Mouse (Mus musculus) embryonic fibroblast, embryonic 13.5 days (primary cell): ENCODE measurements around the gene Tmem247.

Experiments
- CTCF ChIP-seq: IDR thresholded peaks from 2 replicates; pipeline ENCODE4 v1.5.1; 2011; ENCODE audit warnings: mild to moderate bottlenecking, control low read depth, low read length, moderate library complexity, borderline replicate concordance; ENCODE audit not compliant: insufficient read depth
- POLR2A ChIP-seq: IDR thresholded peaks from 2 replicates; pipeline ENCODE4 v1.6.1; 2011; ENCODE audit warnings: low read depth, mild to moderate bottlenecking, control low read depth, low read length, moderate library complexity

DNA sequence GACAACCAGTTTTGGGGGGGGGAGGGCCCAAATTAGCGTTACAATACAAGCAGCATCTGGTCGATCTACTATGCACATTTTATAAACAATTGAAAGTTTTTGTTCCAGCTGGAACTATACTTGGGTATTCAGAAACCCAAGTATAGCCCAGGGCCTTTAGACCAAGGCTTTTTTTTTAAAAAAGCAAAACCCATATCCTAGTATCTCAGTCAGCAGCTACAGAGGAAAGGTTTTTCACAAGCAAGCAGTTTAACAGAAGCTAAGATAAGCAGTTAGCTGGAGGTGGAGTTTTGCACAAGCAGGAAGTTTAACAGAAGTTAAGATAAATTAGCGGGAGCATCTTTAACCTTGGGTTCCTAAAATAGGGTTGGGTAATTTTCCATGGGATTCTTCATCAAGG lies 9.7 kb downstream of the Tmem247 start:
- TF ChIP-seq CTCF: no peak
- TF ChIP-seq POLR2A: no peak
